Mouse (Mus musculus) midbrain, embryonic 13.5 days (tissue): ENCODE measurements at regions not wholly inside any gene's neighbourhood (a gene's known extent, or its start where the extent isn't known, plus 50 kb on each side); places are given as distances from the start of the nearest gene placed in this dataset.

Source experiments
- ATAC-seq: fragments of 200-750 bp; cut with Nextera tagmentation; 2 replicates; pipeline ENCODE4 v1.8.0; 2017; ENCODE audit warnings: mild to moderate bottlenecking, moderate TSS enrichment, moderate library complexity
- H3K27ac ChIP-seq: fragments of 300-500 bp; sonication (generic); 2 replicates; pipeline ENCODE4 v1.5.1; 2015; ENCODE audit warnings: inconsistent platforms, mild to moderate bottlenecking, moderate library complexity
- H3K27me3 ChIP-seq: fragments of 300-500 bp; sonication (generic); 2 replicates; pipeline ENCODE4 v1.6.1; 2015; ENCODE audit warnings: mild to moderate bottlenecking, inconsistent platforms
- H3K36me3 ChIP-seq: fragments of 300-500 bp; sonication (generic); 2 replicates; pipeline ENCODE4 v1.6.1; 2015; ENCODE audit warnings: mild to moderate bottlenecking, inconsistent platforms
- H3K4me1 ChIP-seq: fragments of 300-500 bp; sonication (generic); replicated peaks from 2 replicates; pipeline ENCODE4 v1.6.1; 2015; ENCODE audit warnings: inconsistent platforms
- H3K4me2 ChIP-seq: fragments of 300-500 bp; sonication (generic); replicated peaks from 2 replicates; pipeline ENCODE4 v1.6.1; 2015; ENCODE audit warnings: moderate library complexity, mild to moderate bottlenecking, inconsistent platforms
- H3K4me3 ChIP-seq: fragments of 300-500 bp; sonication (generic); replicated peaks from 2 replicates; pipeline ENCODE4 v1.5.1; 2015; ENCODE audit warnings: mild to moderate bottlenecking, inconsistent platforms
- H3K9ac ChIP-seq: fragments of 300-500 bp; sonication (generic); replicated peaks from 2 replicates; pipeline ENCODE4 v1.6.1; 2015; ENCODE audit warnings: mild to moderate bottlenecking, inconsistent platforms
- H3K9me3 ChIP-seq: fragments of 300-500 bp; sonication (generic); 2 replicates; pipeline ENCODE4 v1.6.1; 2016; ENCODE audit warnings: mild to moderate bottlenecking, inconsistent platforms
- WGBS: fragments of 180-500 bp; shearing (Covaris S2); methylation state at CpG from one replicate; pipeline ENCODE4 v1.1.7; 2015; 5-methylcytosine and 5-hydroxymethylcytosine counted together

DNA sequence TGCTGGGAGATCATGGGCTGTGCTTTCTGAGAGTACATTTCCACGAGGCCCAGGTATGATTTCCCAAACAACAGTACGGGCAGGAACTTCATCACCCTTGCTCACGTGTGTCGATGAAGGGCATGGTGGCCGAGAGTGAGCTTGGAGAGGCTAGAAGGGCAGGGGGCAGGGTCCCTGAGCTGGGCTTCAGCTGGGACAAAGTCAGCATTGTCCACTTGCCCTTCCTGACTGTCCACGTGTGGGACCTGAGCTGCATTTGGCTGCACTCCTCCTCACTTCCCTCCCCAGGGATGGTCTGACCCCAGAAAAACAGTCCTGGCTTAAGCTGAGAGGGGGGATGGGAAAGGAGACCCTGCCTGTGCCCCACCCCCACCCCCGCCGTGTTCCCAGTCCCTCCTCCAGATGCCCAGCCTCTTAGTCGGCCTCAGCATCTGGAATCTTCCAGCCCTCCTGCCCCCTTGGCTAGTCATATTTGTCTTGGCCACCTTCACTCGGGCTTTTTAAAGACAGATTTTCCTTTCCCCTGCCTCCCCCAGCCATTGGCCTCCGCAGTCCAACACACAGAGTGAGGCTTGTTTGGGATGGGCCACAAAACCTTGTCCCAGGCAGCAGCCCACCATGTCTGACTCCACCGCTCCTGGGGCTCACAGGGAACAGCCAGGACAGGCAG is 58.6 kb downstream of the Isg20 start:
- Histone ChIP-seq H3K36me3 (no peaks in the 10 kb centered on the region), H3K4me2 (no peak overlapping the region), H3K27ac (no peak overlapping the region), H3K4me3 (no peak overlapping the region), H3K4me1 (no peaks in the 10 kb centered on the region), H3K27me3 (no peaks in the 10 kb centered on the region), H3K9ac (no peak overlapping the region), H3K9me3 (no peaks in the 10 kb centered on the region)
- 64% methylated on average over 12 of the region's 12 CpGs for WGBS
- ATAC-seq, result no peak

DNA sequence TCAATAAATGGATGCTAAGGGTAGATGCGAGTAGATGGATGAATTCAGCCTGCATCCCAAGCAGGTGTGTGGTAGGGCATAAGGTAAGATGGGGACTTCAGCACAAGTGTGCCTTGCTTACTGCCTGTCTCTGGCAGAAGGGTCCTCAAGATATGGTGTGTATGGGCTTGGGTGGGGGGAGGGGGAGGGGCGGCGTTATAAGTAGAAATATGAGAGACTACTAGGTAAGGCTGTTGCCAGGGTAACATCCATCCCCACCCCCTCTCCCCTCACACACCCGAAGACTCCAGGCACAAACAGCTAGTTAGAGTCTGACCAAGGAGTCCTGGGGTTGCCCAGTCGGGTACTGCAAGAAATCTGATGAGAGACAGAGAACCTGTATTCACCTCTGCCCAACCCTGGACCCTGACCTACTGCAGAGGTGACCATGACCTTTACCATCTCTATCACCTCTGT is 63.5 kb upstream of the Acan start:
- WGBS, result 38% methylated on average over 5 of the region's 5 CpGs
- no peaks in the 10 kb centered on the region for H3K36me3 ChIP-seq
- peak overlapping the region; percentile 47 for H3K4me3 ChIP-seq

DNA sequence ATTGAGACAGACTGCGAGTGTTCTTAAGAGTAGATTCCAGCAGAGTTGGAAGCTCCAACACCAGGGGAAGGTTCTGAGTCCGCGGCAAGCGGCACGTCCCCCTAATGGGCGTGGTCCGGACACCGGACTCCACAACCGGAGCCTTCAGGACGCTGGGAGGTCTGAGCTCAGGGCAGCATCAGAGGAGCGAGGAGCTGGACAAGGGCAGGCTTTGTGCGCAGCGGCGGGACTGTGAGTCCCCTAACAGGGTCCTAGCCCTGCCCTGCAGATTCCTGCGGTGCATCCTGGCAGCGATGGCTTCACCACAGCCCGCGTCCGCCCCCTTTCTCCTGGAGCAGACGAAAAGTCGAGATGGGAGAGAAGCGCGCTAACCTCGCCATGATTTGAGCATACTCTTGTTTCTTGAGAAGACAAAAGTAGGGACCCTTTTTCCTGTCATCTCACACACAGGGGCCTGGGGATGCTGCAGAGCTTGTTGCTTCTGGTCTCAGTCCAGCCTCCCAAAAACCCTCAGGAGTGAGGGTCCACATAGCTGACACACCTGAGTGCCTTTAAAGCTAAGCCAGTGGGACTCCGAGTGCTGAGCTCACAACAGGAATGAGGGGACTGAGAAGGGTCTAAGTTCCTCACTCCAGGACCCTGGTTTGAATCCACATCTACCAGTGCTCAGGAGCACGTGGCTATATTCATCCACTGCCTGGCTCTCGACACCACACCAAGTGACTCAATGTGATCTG is 62.8 kb upstream of the Acan start:
- no peak overlapping the region for H3K27ac ChIP-seq
- H3K4me2 ChIP-seq, result peak overlapping the region; percentile 87
- H3K27me3 ChIP-seq, result peaks cover 8% of the 10 kb centered on the region; the same call in 1 of the 2 replicates
- peak overlapping the region; percentile 67 for H3K9ac ChIP-seq
- H3K9me3 ChIP-seq, result no peaks in the 10 kb centered on the region
- H3K4me1 ChIP-seq, result peaks cover 12% of the 10 kb centered on the region
- H3K36me3 ChIP-seq, result no peaks in the 10 kb centered on the region
- peak overlapping the region; percentile 47 for H3K4me3 ChIP-seq
- ATAC-seq, result peak; percentile 86
- 4% methylated on average over 27 of the region's 27 CpGs for WGBS

More for the DNA sequence above, 63.5 kb upstream of the Acan start:
- Histone ChIP-seq H3K27me3 (peaks cover 8% of the 10 kb centered on the region; the same call in 1 of the 2 replicates), H3K9me3 (no peaks in the 10 kb centered on the region), H3K27ac (no peak overlapping the region), H3K4me1 (peaks cover 12% of the 10 kb centered on the region), H3K9ac (peak overlapping the region; percentile 67; the same call in 1 of the 2 replicates), H3K4me2 (peak overlapping the region; percentile 87)
- peak; percentile 69 for ATAC-seq

DNA sequence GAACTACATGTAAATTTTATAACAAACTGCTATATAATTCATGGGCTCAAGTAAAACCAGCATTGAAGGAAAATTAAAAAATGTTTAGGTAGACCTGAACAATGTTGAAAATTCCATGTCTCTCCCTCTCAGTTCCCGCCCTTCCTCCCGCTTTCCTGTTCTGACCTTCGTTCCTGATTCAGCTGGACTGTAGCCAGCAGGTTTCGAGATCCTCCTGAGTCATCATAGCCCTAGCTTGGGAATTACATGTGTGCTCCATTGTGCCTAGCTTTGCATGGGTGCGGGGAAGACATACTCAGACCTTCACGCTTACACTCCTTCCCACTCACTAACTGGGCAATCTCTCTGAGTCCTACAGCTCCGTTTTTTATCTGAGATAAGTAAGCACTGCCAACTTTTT is 60.3 kb upstream of the Acan start:
- H3K36me3 ChIP-seq, result no peaks in the 10 kb centered on the region
- no peak for ATAC-seq
- WGBS, result 92% methylated on average over 7 of the region's 7 CpGs

GRCm38 (mm10) chr7:78994134-78994533 is 59.1 kb upstream of the Acan start:
- H3K27ac ChIP-seq, result no peak overlapping the region
- no peak overlapping the region for H3K9ac ChIP-seq
- no peak overlapping the region for H3K4me2 ChIP-seq
- peaks cover 7% of the 10 kb centered on the region; the same call in 1 of the 2 replicates for H3K27me3 ChIP-seq
- H3K36me3 ChIP-seq, result no peaks in the 10 kb centered on the region
- peaks cover 12% of the 10 kb centered on the region for H3K4me1 ChIP-seq
- no peak for ATAC-seq
- WGBS, result 86% methylated on average over 8 of the region's 8 CpGs
- no peak overlapping the region for H3K4me3 ChIP-seq
- H3K9me3 ChIP-seq, result no peaks in the 10 kb centered on the region

More for the DNA sequence above, 60.3 kb upstream of the Acan start:
- H3K4me2 ChIP-seq, result no peak overlapping the region
- peaks cover 12% of the 10 kb centered on the region for H3K4me1 ChIP-seq
- no peak overlapping the region for H3K27ac ChIP-seq
- H3K9ac ChIP-seq, result no peak overlapping the region
- peaks cover 8% of the 10 kb centered on the region; the same call in 1 of the 2 replicates for H3K27me3 ChIP-seq
- no peak overlapping the region for H3K4me3 ChIP-seq
- no peaks in the 10 kb centered on the region for H3K9me3 ChIP-seq

- H3K9me3 ChIP-seq, result no peaks in the 10 kb centered on the region
- peaks cover 5% of the 10 kb centered on the region; the same call in 1 of the 2 replicates for H3K27me3 ChIP-seq
- no peak overlapping the region for H3K9ac ChIP-seq
- H3K4me1 ChIP-seq, result peaks cover 8% of the 10 kb centered on the region
- no peak overlapping the region for H3K4me3 ChIP-seq
- WGBS, result 85% methylated on average over 2 of the region's 2 CpGs
- H3K27ac ChIP-seq, result no peak overlapping the region
- ATAC-seq, result no peak
- no peaks in the 10 kb centered on the region for H3K36me3 ChIP-seq
- no peak overlapping the region for H3K4me2 ChIP-seq
Observed at GRCm38 (mm10) chr7:78995034-78995433, 58.2 kb upstream of the Acan start.

DNA sequence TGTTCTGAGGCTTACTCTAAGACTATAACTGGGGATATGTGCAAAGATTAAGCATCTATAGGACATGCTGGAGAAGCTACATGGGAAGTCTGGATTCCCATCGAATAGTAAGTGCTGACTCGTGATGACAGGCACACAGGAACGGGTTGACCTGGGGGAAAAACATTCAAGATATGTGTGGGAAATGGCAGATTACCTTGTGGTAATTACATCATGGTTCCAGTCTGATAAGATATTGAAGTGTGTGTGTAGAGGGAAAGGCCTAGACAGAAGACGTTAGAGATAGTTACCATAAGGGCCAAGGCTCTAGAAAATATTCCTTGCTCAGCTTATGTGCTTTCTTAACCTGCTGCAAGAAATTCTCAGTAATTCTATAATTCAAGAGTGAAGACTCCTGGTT is 57.5 kb upstream of the Acan start:
- Histone ChIP-seq H3K4me3 (no peak overlapping the region), H3K27ac (no peak overlapping the region), H3K9ac (no peak overlapping the region), H3K36me3 (no peaks in the 10 kb centered on the region), H3K4me1 (peaks cover under 1% of the 10 kb centered on the region; the same call in 1 of the 2 replicates), H3K4me2 (no peak overlapping the region), H3K27me3 (peaks cover 3% of the 10 kb centered on the region; the same call in 1 of the 2 replicates), H3K9me3 (no peaks in the 10 kb centered on the region)
- no peak for ATAC-seq
- 89% methylated on average over 4 of the region's 4 CpGs for WGBS
